Mouse (Mus musculus): ENCODE results near the gene Gtf2h5. TPM values are rescaled to one million over a fixed set of nuclear protein-coding genes. Genes with fewer than 3 reads are reported as not detected.
A peak's percentile ranks its signal among the peaks of the same experiment; 100 is the strongest.

The Gtf2h5 gene
- polyA plus RNA-seq, 1 experiment from 2014 or later: 139 TPM

GRCm38 (mm10) chr17:6106361-6107014 lies 26.9 kb downstream of the Gtf2h5 start, which contains the start of gene Tulp4:
Gene Tulp4, plus strand, starts transcription at chr17:6106437.
- ATAC-seq: peak; percentile 96
- H3K4me2 ChIP-seq (replicated peaks; ENCODE audit: low read depth, low read length): peak within 1 kb of the TSS; percentile 75
- WGBS: 0% methylated on average over 35 of the region's 76 CpGs
- no peaks in the 10 kb centered on the region for H3K36me3 ChIP-seq (ENCODE audit: insufficient read depth, low read length)
- H3K9ac ChIP-seq (replicated peaks; ENCODE audit: low read depth): peak within 1 kb of the TSS; percentile 90
- no peak for TF ChIP-seq CTCF (IDR thresholded peaks at IDR 0.05)
- no peak for TF ChIP-seq EP300 (IDR thresholded peaks at IDR 0.05)
- H3K4me3 ChIP-seq (ENCODE audit: low read depth, low read length): peak within 1 kb of the TSS; percentile 91
- DNase-seq (ENCODE audit: low spot score): peak; percentile 94
- H3K9me3 ChIP-seq (ENCODE audit: low read length): no peaks in the 10 kb centered on the region
- H3K27ac ChIP-seq (ENCODE audit: low read length): peak within 1 kb of the TSS; percentile 95
- peaks cover 10% of the 10 kb centered on the region; the same call in 1 of the 2 replicates for H3K4me1 ChIP-seq (ENCODE audit: insufficient read depth, low read depth, low read length)
- H3K27me3 ChIP-seq (replicated peaks; ENCODE audit: insufficient read depth, low read length): no peaks in the 10 kb centered on the region

GRCm38 (mm10) chr17:6107015-6107601 lies 27.5 kb downstream of the Gtf2h5 start:
- ATAC-seq: peak; percentile 34; the same call in 1 of the 2 replicates
- Histone ChIP-seq H3K4me3 (ENCODE audit: low read depth, low read length) (peak overlapping the region; percentile 91), H3K9me3 (ENCODE audit: low read length) (no peaks in the 10 kb centered on the region), H3K27ac (ENCODE audit: low read length) (peak overlapping the region; percentile 95), H3K9ac (replicated peaks; ENCODE audit: low read depth) (peak overlapping the region; percentile 90), H3K4me2 (replicated peaks; ENCODE audit: low read depth, low read length) (peak overlapping the region; percentile 75), H3K36me3 (ENCODE audit: insufficient read depth, low read length) (no peaks in the 10 kb centered on the region), H3K4me1 (ENCODE audit: insufficient read depth, low read depth, low read length) (peaks cover 10% of the 10 kb centered on the region; the same call in 1 of the 2 replicates), H3K27me3 (replicated peaks; ENCODE audit: insufficient read depth, low read length) (no peaks in the 10 kb centered on the region)
- no peak for TF ChIP-seq CTCF (IDR thresholded peaks at IDR 0.05)
- TF ChIP-seq EP300 (IDR thresholded peaks at IDR 0.05): no peak
- peak; percentile 53 for DNase-seq (ENCODE audit: low spot score)
- 0% methylated on average over 18 of the region's 50 CpGs for WGBS

- Histone ChIP-seq H3K36me3 (ENCODE audit: insufficient read depth, low read length) (no peaks in the 10 kb centered on the region), H3K27me3 (replicated peaks; ENCODE audit: insufficient read depth, low read length) (no peaks in the 10 kb centered on the region), H3K4me3 (ENCODE audit: low read depth, low read length) (peak overlapping the region; percentile 91; the same call in 1 of the 2 replicates), H3K27ac (ENCODE audit: low read length) (0 out of 2 replicates have a peak overlapping the region, but pooled peaks have one; percentile 95), H3K4me1 (ENCODE audit: insufficient read depth, low read depth, low read length) (peaks cover 10% of the 10 kb centered on the region; the same call in 1 of the 2 replicates), H3K9me3 (ENCODE audit: low read length) (no peaks in the 10 kb centered on the region), H3K9ac (replicated peaks; ENCODE audit: low read depth) (no peak overlapping the region; the same call in 1 of the 2 replicates), H3K4me2 (replicated peaks; ENCODE audit: low read depth, low read length) (peak overlapping the region; percentile 75; the same call in 1 of the 2 replicates)
- 52% methylated on average over 7 of the region's 7 CpGs for whole genome bisulfite sequencing
- no peak for TF ChIP-seq EP300 (IDR thresholded peaks at IDR 0.05)
- TF ChIP-seq CTCF (IDR thresholded peaks at IDR 0.05): no peak
- DNase-seq (ENCODE audit: low spot score) (no peak), ATAC-seq (no peak)
These were observed 28.6 kb downstream of the Gtf2h5 start for GRCm38 (mm10) chr17:6108175-6108574.

GRCm38 (mm10) chr17:6110956-6111355 lies 31.4 kb downstream of the Gtf2h5 start:
- Histone ChIP-seq H3K4me1 (ENCODE audit: insufficient read depth, low read depth, low read length) (peaks cover 10% of the 10 kb centered on the region; the same call in 1 of the 2 replicates), H3K36me3 (ENCODE audit: insufficient read depth, low read length) (no peaks in the 10 kb centered on the region), H3K27ac (ENCODE audit: low read length) (no peak overlapping the region), H3K9me3 (ENCODE audit: low read length) (no peaks in the 10 kb centered on the region), H3K9ac (replicated peaks; ENCODE audit: low read depth) (no peak overlapping the region), H3K4me2 (replicated peaks; ENCODE audit: low read depth, low read length) (no peak overlapping the region), H3K27me3 (replicated peaks; ENCODE audit: insufficient read depth, low read length) (no peaks in the 10 kb centered on the region), H3K4me3 (ENCODE audit: low read depth, low read length) (no peak overlapping the region)
- TF ChIP-seq EP300 (IDR thresholded peaks at IDR 0.05) (no peak), CTCF (IDR thresholded peaks at IDR 0.05) (peak; percentile 39)
- DNase-seq (ENCODE audit: low spot score): no peak
- no peak for ATAC-seq
- WGBS: 73% methylated on average over 3 of the region's 3 CpGs

- DNase-seq (ENCODE audit: low spot score) (no peak), ATAC-seq (no peak)
- Histone ChIP-seq H3K4me1 (ENCODE audit: insufficient read depth, low read depth, low read length) (0 out of 2 replicates have a peak, but pooled peaks cover 3% of the 10 kb centered on the region), H3K9ac (replicated peaks; ENCODE audit: low read depth) (no peak overlapping the region), H3K36me3 (ENCODE audit: insufficient read depth, low read length) (no peaks in the 10 kb centered on the region), H3K27me3 (replicated peaks; ENCODE audit: insufficient read depth, low read length) (no peaks in the 10 kb centered on the region), H3K27ac (ENCODE audit: low read length) (no peak overlapping the region), H3K4me2 (replicated peaks; ENCODE audit: low read depth, low read length) (no peak overlapping the region), H3K4me3 (ENCODE audit: low read depth, low read length) (no peak overlapping the region), H3K9me3 (ENCODE audit: low read length) (no peaks in the 10 kb centered on the region)
- WGBS: 85% methylated on average over 6 of the region's 6 CpGs
- no peak for TF ChIP-seq CTCF (IDR thresholded peaks at IDR 0.05)
- TF ChIP-seq EP300 (IDR thresholded peaks at IDR 0.05): no peak
These were observed 34.1 kb downstream of the Gtf2h5 start for GRCm38 (mm10) chr17:6113653-6114052.

GRCm38 (mm10) chr17:6115085-6115484 lies 35.5 kb downstream of the Gtf2h5 start:
- ATAC-seq (no peak), DNase-seq (ENCODE audit: low spot score) (no peak)
- Histone ChIP-seq H3K9me3 (ENCODE audit: low read length) (no peaks in the 10 kb centered on the region), H3K27ac (ENCODE audit: low read length) (no peak overlapping the region), H3K4me3 (ENCODE audit: low read depth, low read length) (no peak overlapping the region), H3K27me3 (replicated peaks; ENCODE audit: insufficient read depth, low read length) (no peaks in the 10 kb centered on the region), H3K9ac (replicated peaks; ENCODE audit: low read depth) (no peak overlapping the region), H3K4me1 (ENCODE audit: insufficient read depth, low read depth, low read length) (0 out of 2 replicates have a peak, but pooled peaks cover 3% of the 10 kb centered on the region), H3K36me3 (ENCODE audit: insufficient read depth, low read length) (no peaks in the 10 kb centered on the region), H3K4me2 (replicated peaks; ENCODE audit: low read depth, low read length) (no peak overlapping the region)
- TF ChIP-seq EP300 (IDR thresholded peaks at IDR 0.05) (no peak), CTCF (IDR thresholded peaks at IDR 0.05) (no peak)
- WGBS: 88% methylated on average over 9 of the region's 9 CpGs
